Comparison of ENCODE assay signal across 30 mouse cellular contexts in genomic region chr9:102601187-102601586, GRCm38 (mm10). TPM values are rescaled to one million over a fixed set of nuclear protein-coding genes. Genes with fewer than 3 reads are reported as not detected.
DNase-seq lines count a peak whose midpoint lies in the region; ATAC-seq and TF ChIP-seq lines count a peak whose summit lies in the region.
"Had no signal": no experiment of that assay in that cellular context is flagged by ENCODE, and none has a peak within 500 bp of the region (broad histone marks: within the 10 kb centered on the region; RNA-seq: fewer than 3 reads in every experiment).

No protein-coding gene starts in this region.

- TF ChIP-seq EP300 in liver, postnatal 0 days (IDR thresholded peaks at IDR 0.05; ENCODE audit: low read depth) = no peak
- TF ChIP-seq EP300 in lung, postnatal 0 days (IDR thresholded peaks at IDR 0.05) = no peak

- H3K27me3 ChIP-seq in liver, adult 2 months (ENCODE audit: control insufficient read depth, insufficient read depth, low read length) = no peaks in the 10 kb centered on the region
- H3K27me3 ChIP-seq in liver, postnatal 0 days (ENCODE audit: insufficient read depth, low read length) = no peaks in the 10 kb centered on the region
- no peaks in the 10 kb centered on the region for H3K27me3 ChIP-seq in hindbrain, embryonic 11.5 days (ENCODE audit: control insufficient read depth, insufficient read depth, low read length)
- H3K27me3 ChIP-seq in lung, postnatal 0 days (replicated peaks; ENCODE audit: insufficient read depth, low read length) = no peaks in the 10 kb centered on the region
- H3K27me3 ChIP-seq: CH12.LX; embryonic facial prominence, embryonic 15.5 days; limb, embryonic 15.5 days; midbrain, embryonic 15.5 days; neural tube, embryonic 15.5 days had no signal

- H3K4me2 ChIP-seq in liver, postnatal 0 days (ENCODE audit: low read depth, low read length) = no peak overlapping the region
- H3K4me2 ChIP-seq in hindbrain, embryonic 11.5 days (replicated peaks; ENCODE audit: low read depth, low read length) = no peak overlapping the region
- no peak overlapping the region for H3K4me2 ChIP-seq in lung, postnatal 0 days (replicated peaks; ENCODE audit: low read depth, low read length)
- H3K4me2 ChIP-seq: embryonic facial prominence, embryonic 15.5 days; heart, embryonic 11.5 days; limb, embryonic 15.5 days; lung, embryonic 14.5 days; midbrain, embryonic 15.5 days; neural tube, embryonic 15.5 days had no signal

- H3K27ac ChIP-seq in liver, adult 2 months (replicated peaks; ENCODE audit: insufficient read depth, low read depth, low read length) = no peak overlapping the region
- no peak overlapping the region for H3K27ac ChIP-seq in liver, postnatal 0 days (ENCODE audit: low read depth)
- H3K27ac ChIP-seq in hindbrain, embryonic 11.5 days (ENCODE audit: low read depth, low read length) = no peak overlapping the region
- H3K27ac ChIP-seq in lung, postnatal 0 days (ENCODE audit: low read length) = no peak overlapping the region
- H3K27ac ChIP-seq: embryonic facial prominence, embryonic 10.5 days; embryonic facial prominence, embryonic 15.5 days; limb, embryonic 10.5 days; limb, embryonic 15.5 days; liver, embryonic 14.5 days; midbrain, embryonic 10.5 days; midbrain, embryonic 15.5 days; neural tube, embryonic 15.5 days had no signal

- TF ChIP-seq POLR2A in liver, adult 2 months (IDR thresholded peaks at IDR 0.05; ENCODE audit: extremely low read depth, insufficient read depth, low read length) = no peak

- no peak overlapping the region for H3K4me3 ChIP-seq in liver, adult 2 months (ENCODE audit: insufficient read depth, low read depth, low read length)
- no peak overlapping the region for H3K4me3 ChIP-seq in liver, postnatal 0 days (ENCODE audit: low read depth, low read length)
- H3K4me3 ChIP-seq in hindbrain, embryonic 11.5 days (ENCODE audit: low read depth, low read length) = no peak overlapping the region
- H3K4me3 ChIP-seq in lung, postnatal 0 days (ENCODE audit: low read depth, low read length) = no peak overlapping the region
- H3K4me3 ChIP-seq: embryonic facial prominence, embryonic 10.5 days; embryonic facial prominence, embryonic 15.5 days; limb, embryonic 10.5 days; limb, embryonic 15.5 days; midbrain, embryonic 10.5 days; midbrain, embryonic 15.5 days; neural tube, embryonic 15.5 days had no signal

- no peaks in the 10 kb centered on the region for H3K9me3 ChIP-seq in liver, postnatal 0 days (ENCODE audit: low read length)
- no peaks in the 10 kb centered on the region for H3K9me3 ChIP-seq in hindbrain, embryonic 11.5 days (ENCODE audit: control insufficient read depth, low read length)
- no peaks in the 10 kb centered on the region for H3K9me3 ChIP-seq in lung, postnatal 0 days (ENCODE audit: low read length)
- H3K9me3 ChIP-seq: embryonic facial prominence, embryonic 10.5 days; embryonic facial prominence, embryonic 15.5 days; limb, embryonic 10.5 days; limb, embryonic 15.5 days; midbrain, embryonic 10.5 days; midbrain, embryonic 15.5 days; neural tube, embryonic 15.5 days had no signal

- peaks cover 15% of the 10 kb centered on the region for H3K36me3 ChIP-seq in liver, adult 2 months (ENCODE audit: control insufficient read depth, insufficient read depth, low read length)
- peaks cover 13% of the 10 kb centered on the region for H3K36me3 ChIP-seq in liver, postnatal 0 days (replicated peaks; ENCODE audit: insufficient read depth, low read length)
- no peaks in the 10 kb centered on the region for H3K36me3 ChIP-seq in hindbrain, embryonic 11.5 days (ENCODE audit: control insufficient read depth, insufficient read depth, low read length)
- peaks cover 7% of the 10 kb centered on the region; the same call in 1 of the 2 replicates for H3K36me3 ChIP-seq in lung, postnatal 0 days (ENCODE audit: insufficient read depth, low read length)

- no peak for ATAC-seq in liver, postnatal 0 days
- no peak for ATAC-seq in hindbrain, embryonic 11.5 days (ENCODE audit: low FRiP score)
- ATAC-seq in lung, postnatal 0 days = no peak
- ATAC-seq: activated CD4-positive, CD25-positive, alpha-beta regulatory T cell, adult 4 months; forebrain, embryonic 14.5 days; hindbrain, embryonic 16.5 days; midbrain, embryonic 15.5 days had no signal

- DNase-seq in heart, adult 11 months = peak; percentile 29
- no peak for DNase-seq in heart, adult 18-20 months
- DNase-seq in liver, adult 2 months (ENCODE audit: extremely low read depth, low read depth, low spot score) = peak; percentile 21
- no peak for DNase-seq in liver, postnatal 0 days
- peak; percentile 44 for DNase-seq in kidney, postnatal 14 days
- DNase-seq in spleen, postnatal 36 days (ENCODE audit: low spot score in 2 of 2) = no peak
- DNase-seq in hindbrain, embryonic 11.5 days (ENCODE audit: low spot score) = no peak
- DNase-seq in lung, postnatal 0 days (ENCODE audit: low spot score) = no peak
- DNase-seq: adrenal gland, adult 2 months; adrenal gland, postnatal 36 days; cerebellum, adult 2 months; cerebellum, postnatal 14 days; gastrocnemius, postnatal 14 days; lung, embryonic 14.5 days; retina, postnatal 1 day; right cerebral cortex, postnatal 14 days; thymus, postnatal 14 days had no signal

- H3K4me1 ChIP-seq in liver, adult 2 months (ENCODE audit: control insufficient read depth, insufficient read depth, low read length) = no peaks in the 10 kb centered on the region; the same call in 1 of the 2 replicates
- H3K4me1 ChIP-seq in liver, postnatal 0 days (ENCODE audit: insufficient read depth) = peaks cover 4% of the 10 kb centered on the region; the same call in 1 of the 2 replicates
- H3K4me1 ChIP-seq in hindbrain, embryonic 11.5 days (replicated peaks; ENCODE audit: control insufficient read depth, insufficient read depth, low read length) = no peaks in the 10 kb centered on the region
- H3K4me1 ChIP-seq in lung, postnatal 0 days (ENCODE audit: insufficient read depth, low read depth, low read length) = no peaks in the 10 kb centered on the region
- H3K4me1 ChIP-seq: embryonic facial prominence, embryonic 10.5 days; embryonic facial prominence, embryonic 15.5 days; limb, embryonic 10.5 days; limb, embryonic 15.5 days; midbrain, embryonic 10.5 days; midbrain, embryonic 15.5 days; neural tube, embryonic 15.5 days had no signal

- H3K9ac ChIP-seq in liver, adult 2 months (ENCODE audit: low read depth, low read length) = no peak overlapping the region
- no peak overlapping the region for H3K9ac ChIP-seq in liver, postnatal 0 days (replicated peaks)
- no peak overlapping the region for H3K9ac ChIP-seq in hindbrain, embryonic 11.5 days (ENCODE audit: low read depth, low read length)
- no peak overlapping the region for H3K9ac ChIP-seq in lung, postnatal 0 days (replicated peaks; ENCODE audit: low read depth)
- H3K9ac ChIP-seq: embryonic facial prominence, embryonic 15.5 days; limb, embryonic 15.5 days; liver, embryonic 14.5 days; lung, embryonic 14.5 days; midbrain, embryonic 15.5 days; neural tube, embryonic 15.5 days had no signal

- TF ChIP-seq CTCF in liver, adult 2 months (IDR thresholded peaks at IDR 0.05; ENCODE audit: low read depth, low read length) = no peak
- no peak for TF ChIP-seq CTCF in liver, postnatal 0 days (IDR thresholded peaks at IDR 0.05; ENCODE audit: low read depth)
- TF ChIP-seq CTCF in lung, postnatal 0 days (IDR thresholded peaks at IDR 0.05) = no peak

- H3K79me2 ChIP-seq in liver, adult 2 months (ENCODE audit: control insufficient read depth, insufficient read depth, low read length) = no peaks in the 10 kb centered on the region

- 17% methylated on average over 2 of the region's 2 CpGs for WGBS in liver, adult 2 months
- WGBS in liver, postnatal 0 days (ENCODE audit: insufficient replicate concordance) = 70% methylated on average over 2 of the region's 2 CpGs
- WGBS in hindbrain, embryonic 11.5 days = 92% methylated on average over 2 of the region's 2 CpGs
- WGBS in lung, postnatal 0 days = 83% methylated on average over 2 of the region's 2 CpGs

RNA-seq across cellular contexts. Expression of gene Anapc13, which starts 24.9 kb away (rescaled TPM):
- total RNA-seq in heart, adult 18-20 months (2021) = 100 to 1,000 TPM; 357 to 368 TPM
- total RNA-seq in liver, adult 2 months (2014; rRNA removed) = 53.4 and 55.2 TPM in 2 replicates
- 65.8 and 102 TPM in 2 replicates for polyA plus RNA-seq in liver, adult 2 months (2012; rRNA removed)
- polyA plus RNA-seq in liver, postnatal 0 days (2015; fragmentation: Nextera tagmentation; extraction: Ambion mirVana) = 123 and 126 TPM in 2 replicates
- 160 and 165 TPM in 2 replicates for polyA plus RNA-seq in hindbrain, embryonic 11.5 days (2014; fragmentation: Nextera tagmentation; extraction: Ambion mirVana)
- polyA plus RNA-seq in lung, postnatal 0 days (2015; fragmentation: Nextera tagmentation; extraction: Ambion mirVana) = 140 and 151 TPM in 2 replicates

RNA-seq across cellular contexts. Expression of gene Cep63, which starts 25.1 kb away (rescaled TPM):
- total RNA-seq in heart, adult 18-20 months (2021) = 10 to 100 TPM; 52.5 to 59.4 TPM
- total RNA-seq in liver, adult 2 months (2014; rRNA removed) = 5.9 and 6.5 TPM in 2 replicates
- 1.6 and 2.0 TPM in 2 replicates for polyA plus RNA-seq in liver, adult 2 months (2012; rRNA removed)
- 15.5 and 16.6 TPM in 2 replicates for polyA plus RNA-seq in liver, postnatal 0 days (2015; fragmentation: Nextera tagmentation; extraction: Ambion mirVana)
- 55.7 and 57.1 TPM in 2 replicates for polyA plus RNA-seq in hindbrain, embryonic 11.5 days (2014; fragmentation: Nextera tagmentation; extraction: Ambion mirVana)
- 33.8 and 35.3 TPM in 2 replicates for polyA plus RNA-seq in lung, postnatal 0 days (2015; fragmentation: Nextera tagmentation; extraction: Ambion mirVana)

Comparison
In these comparisons a context has a peak if more than half of its experiments do, and no peak if none do; other contexts are left out.
1. DNase-seq: peak in heart, adult 11 months (single experiment), liver, adult 2 months (single experiment) and kidney, postnatal 14 days (single experiment); none in heart, adult 18-20 months (0 of 2), liver, postnatal 0 days (single experiment), spleen, postnatal 36 days (0 of 2), hindbrain, embryonic 11.5 days (single experiment) and lung, postnatal 0 days (single experiment).